10 mouse cellular contexts compared by ENCODE assay signal in the genomic region with DNA sequence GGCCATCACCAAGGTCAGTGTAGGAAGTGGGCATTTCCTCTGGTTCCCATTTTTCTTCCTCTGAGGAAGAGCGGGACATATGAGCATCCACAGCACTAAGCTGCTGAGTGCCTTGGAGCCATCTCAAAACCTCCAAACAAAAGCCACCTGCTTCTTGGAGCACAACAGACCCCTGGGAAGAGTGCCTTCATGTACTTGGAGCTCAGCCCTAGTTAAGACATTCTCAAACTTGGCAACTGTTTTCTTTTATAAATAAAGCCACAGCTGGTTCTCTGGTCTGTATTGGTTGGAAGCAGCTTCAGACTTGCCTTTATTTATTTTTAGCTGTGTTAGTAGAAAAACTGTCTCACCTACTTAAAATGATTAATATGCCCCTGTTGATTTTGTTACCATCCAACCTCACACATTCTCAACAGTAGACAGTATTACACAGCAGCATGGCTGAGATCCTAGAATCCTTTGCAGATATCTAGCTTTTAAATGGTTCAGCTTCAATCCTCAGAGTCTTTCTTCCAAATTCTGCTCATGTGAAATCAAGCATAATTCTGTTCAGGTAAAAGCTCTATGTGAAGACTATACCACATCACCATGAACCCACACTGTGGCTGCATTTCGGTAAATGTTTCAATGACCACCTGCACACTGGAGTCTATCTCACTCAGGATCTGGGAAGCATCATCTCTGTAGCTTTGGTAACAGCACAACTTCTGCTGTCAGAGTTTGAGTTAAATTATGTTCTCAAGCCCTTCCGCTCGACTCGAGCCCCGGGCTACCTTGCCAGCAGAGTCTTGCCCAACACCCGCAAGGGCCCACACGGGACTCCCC.
DNase-seq lines count a peak whose midpoint lies in the region; ATAC-seq lines count a peak whose summit lies in the region.
"Had no signal": no experiment of that assay in that cellular context is flagged by ENCODE, and none has a peak within 500 bp of the region (broad histone marks: within the 10 kb centered on the region; RNA-seq: fewer than 3 reads in every experiment).

No protein-coding gene starts in this region.

- H3K27ac ChIP-seq in kidney, embryonic 14.5 days (ENCODE audit: low read depth, low read length), result no peak overlapping the region
- no peak overlapping the region for H3K27ac ChIP-seq in limb, embryonic 15.5 days
- no peak overlapping the region for H3K27ac ChIP-seq in liver, embryonic 11.5 days (ENCODE audit: low read depth, low read length)

- no peaks in the 10 kb centered on the region for H3K4me1 ChIP-seq in kidney, embryonic 14.5 days (ENCODE audit: control insufficient read depth, insufficient read depth, low read length)
- H3K4me1 ChIP-seq in limb, embryonic 15.5 days, result peaks cover 4% of the 10 kb centered on the region; the same call in 1 of the 2 replicates
- no peaks in the 10 kb centered on the region for H3K4me1 ChIP-seq in liver, embryonic 11.5 days (replicated peaks; ENCODE audit: control insufficient read depth, insufficient read depth, low read length)

- H3K36me3 ChIP-seq in kidney, embryonic 14.5 days (ENCODE audit: control insufficient read depth, insufficient read depth, low read length), result no peaks in the 10 kb centered on the region
- no peaks in the 10 kb centered on the region for H3K36me3 ChIP-seq in limb, embryonic 15.5 days
- no peaks in the 10 kb centered on the region for H3K36me3 ChIP-seq in liver, embryonic 11.5 days (ENCODE audit: control insufficient read depth, insufficient read depth, low read length)
- H3K36me3 ChIP-seq: G1E had no signal

- no peaks in the 10 kb centered on the region for H3K27me3 ChIP-seq in kidney, embryonic 14.5 days (ENCODE audit: control insufficient read depth, insufficient read depth, low read length)
- H3K27me3 ChIP-seq in limb, embryonic 15.5 days, result no peaks in the 10 kb centered on the region
- H3K27me3 ChIP-seq in liver, embryonic 11.5 days (replicated peaks; ENCODE audit: control insufficient read depth, insufficient read depth, low read length), result no peaks in the 10 kb centered on the region
- H3K27me3 ChIP-seq: megakaryocyte, embryonic 14.5 days had no signal

- ATAC-seq in kidney, embryonic 14.5 days (ENCODE audit: low FRiP score, low TSS enrichment), result peak; percentile 66; the same call in 1 of the 2 replicates
- 0 out of 2 replicates have a peak, but pooled peaks have one; percentile 44 for ATAC-seq in limb, embryonic 15.5 days (ENCODE audit: insufficient number of reproducible peaks, low FRiP score, low TSS enrichment, low read depth)
- ATAC-seq in liver, embryonic 11.5 days (replicated peaks; ENCODE audit: low FRiP score), result no peak

- DNase-seq in kidney, postnatal 25 days, result no peak
- peak; percentile 36 for DNase-seq in NIH3T3 (ENCODE audit: low read depth)
- DNase-seq in heart, adult 8-10 months (ENCODE audit: low spot score), result peak; percentile 42
- DNase-seq in thymus, postnatal 36 days, result no peak
- no peak for DNase-seq in liver, embryonic 11.5 days (ENCODE audit: low spot score)
- DNase-seq in adrenal gland, adult 8-10 months, result no peak

- no peaks in the 10 kb centered on the region for H3K9me3 ChIP-seq in kidney, embryonic 14.5 days (ENCODE audit: control insufficient read depth, low read length)
- no peaks in the 10 kb centered on the region for H3K9me3 ChIP-seq in limb, embryonic 15.5 days
- H3K9me3 ChIP-seq in liver, embryonic 11.5 days (ENCODE audit: control insufficient read depth, low read length), result no peaks in the 10 kb centered on the region
- H3K9me3 ChIP-seq: G1E; megakaryocyte, embryonic 14.5 days had no signal

- H3K4me3 ChIP-seq in kidney, embryonic 14.5 days (ENCODE audit: low read length), result no peak overlapping the region
- no peak overlapping the region for H3K4me3 ChIP-seq in limb, embryonic 15.5 days
- no peak overlapping the region for H3K4me3 ChIP-seq in liver, embryonic 11.5 days (ENCODE audit: low read depth, low read length)
- H3K4me3 ChIP-seq: megakaryocyte, embryonic 14.5 days had no signal

- no peak overlapping the region for H3K9ac ChIP-seq in kidney, embryonic 14.5 days (ENCODE audit: low read depth, low read length)
- H3K9ac ChIP-seq in limb, embryonic 15.5 days, result no peak overlapping the region
- no peak overlapping the region for H3K9ac ChIP-seq in liver, embryonic 11.5 days (ENCODE audit: low read depth, low read length)

- H3K4me2 ChIP-seq in kidney, embryonic 14.5 days (replicated peaks; ENCODE audit: low read depth, low read length), result no peak overlapping the region
- H3K4me2 ChIP-seq in limb, embryonic 15.5 days, result no peak overlapping the region
- H3K4me2 ChIP-seq in liver, embryonic 11.5 days, result no peak overlapping the region

- WGBS in kidney, embryonic 14.5 days, result 72% methylated on average over 8 of the region's 8 CpGs
- 67% methylated on average over 8 of the region's 8 CpGs for WGBS in limb, embryonic 15.5 days
- WGBS in liver, embryonic 11.5 days, result 86% methylated on average over 7 of the region's 8 CpGs

Comparison
In these comparisons a context has a peak if more than half of its experiments do, and no peak if none do; other contexts are left out.
1. DNase-seq: peak in NIH3T3 (single experiment) and heart, adult 8-10 months (single experiment); none in kidney, postnatal 25 days (0 of 2), thymus, postnatal 36 days (0 of 2), liver, embryonic 11.5 days (single experiment) and adrenal gland, adult 8-10 months (single experiment).